Mouse (Mus musculus): ENCODE data around the gene Nek11. TPM values are rescaled to one million over a fixed set of nuclear protein-coding genes. Genes with fewer than 3 reads are reported as not detected.

Gene Nek11
- polyA plus RNA-seq, 1 experiment, result not detected

GRCm38 (mm10) chr9:105272241-105272640 lies 123.1 kb downstream of the Nek11 start:
- TF ChIP-seq GATA1 (IDR thresholded peaks at IDR 0.05; ENCODE audit: low read length), result no peak

- TF ChIP-seq GATA1 (IDR thresholded peaks at IDR 0.05; ENCODE audit: low read length), result no peak
Observed at GRCm38 (mm10) chr9:105263140-105263539, 132.2 kb downstream of the Nek11 start.

- no peak for TF ChIP-seq GATA1 (IDR thresholded peaks at IDR 0.05; ENCODE audit: low read length)
Observed at GRCm38 (mm10) chr9:105257668-105258067, 137.7 kb downstream of the Nek11 start.

- TF ChIP-seq GATA1 (IDR thresholded peaks at IDR 0.05; ENCODE audit: low read length), result no peak
Observed at GRCm38 (mm10) chr9:105254076-105254475, 141.2 kb downstream of the Nek11 start.

GRCm38 (mm10) chr9:105252349-105253041 lies 142.8 kb downstream of the Nek11 start:
- no peak for TF ChIP-seq GATA1 (IDR thresholded peaks at IDR 0.05; ENCODE audit: low read length)

GRCm38 (mm10) chr9:105251256-105251655 lies 144.1 kb downstream of the Nek11 start:
- no peak for TF ChIP-seq GATA1 (IDR thresholded peaks at IDR 0.05; ENCODE audit: low read length)

GRCm38 (mm10) chr9:105244024-105244423 lies 151.3 kb downstream of the Nek11 start:
- TF ChIP-seq GATA1 (IDR thresholded peaks at IDR 0.05; ENCODE audit: low read length), result no peak

GRCm38 (mm10) chr9:105214434-105214833 lies 180.9 kb downstream of the Nek11 start:
- no peak for TF ChIP-seq GATA1 (IDR thresholded peaks at IDR 0.05; ENCODE audit: low read length)

- no peak for TF ChIP-seq GATA1 (IDR thresholded peaks at IDR 0.05; ENCODE audit: low read length)
Observed at GRCm38 (mm10) chr9:105200305-105200704, 195.0 kb downstream of the Nek11 start.

GRCm38 (mm10) chr9:105186725-105187124 lies 208.6 kb downstream of the Nek11 start:
- no peak for TF ChIP-seq GATA1 (IDR thresholded peaks at IDR 0.05; ENCODE audit: low read length)

GRCm38 (mm10) chr9:105182392-105182791 lies 212.9 kb downstream of the Nek11 start:
- TF ChIP-seq GATA1 (IDR thresholded peaks at IDR 0.05; ENCODE audit: low read length), result no peak

GRCm38 (mm10) chr9:105144992-105145391 lies 250.3 kb downstream of the Nek11 start, which contains the start of gene 1700080E11Rik:
1700080E11Rik (minus strand) TSS chr9:105145092.
- no peak for TF ChIP-seq GATA1 (IDR thresholded peaks at IDR 0.05; ENCODE audit: low read length)

GRCm38 (mm10) chr9:105139204-105139603 lies 256.1 kb downstream of the Nek11 start:
- no peak for TF ChIP-seq GATA1 (IDR thresholded peaks at IDR 0.05; ENCODE audit: low read length)

- TF ChIP-seq GATA1 (IDR thresholded peaks at IDR 0.05; ENCODE audit: low read length), result no peak
Observed at GRCm38 (mm10) chr9:105136404-105136803, 258.9 kb downstream of the Nek11 start.

- TF ChIP-seq GATA1 (IDR thresholded peaks at IDR 0.05; ENCODE audit: low read length), result no peak
Observed at GRCm38 (mm10) chr9:105134536-105134935, 260.8 kb downstream of the Nek11 start.

- no peak for TF ChIP-seq GATA1 (IDR thresholded peaks at IDR 0.05; ENCODE audit: low read length)
Observed at GRCm38 (mm10) chr9:105132002-105132367, 263.3 kb downstream of the Nek11 start.

GRCm38 (mm10) chr9:105131253-105132001 lies 263.9 kb downstream of the Nek11 start, which contains the start of gene Nudt16:
Nudt16 (minus strand) TSS chr9:105131824.
- TF ChIP-seq GATA1 (IDR thresholded peaks at IDR 0.05; ENCODE audit: low read length), result no peak
